Mouse (Mus musculus): ENCODE measurements around the gene Alx3.

DNA sequence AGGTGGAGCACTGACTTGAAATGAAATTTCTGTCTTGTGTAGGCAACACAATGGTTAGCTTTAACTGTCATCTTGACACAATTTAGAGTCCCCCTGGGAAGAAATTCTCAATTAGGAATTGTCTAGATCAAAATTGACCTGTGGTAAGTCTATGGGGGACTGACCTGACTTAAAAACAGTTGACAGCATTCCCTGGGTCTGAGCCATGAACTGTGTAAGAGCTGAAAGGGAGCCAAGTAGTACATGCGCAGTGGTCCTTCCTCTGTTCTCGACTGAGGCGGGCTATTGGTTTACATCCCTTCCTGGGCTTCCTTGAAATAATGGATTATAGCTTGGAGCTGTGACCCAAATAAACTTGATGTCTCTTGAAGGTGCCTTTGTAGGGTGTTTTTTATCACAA lies 52.1 kb downstream of the Alx3 start:
- TF ChIP-seq POLR2A (IDR thresholded peaks at IDR 0.05; ENCODE audit: control insufficient read depth, low read depth, low read length) (no peak), CTCF (IDR thresholded peaks at IDR 0.05; ENCODE audit: control insufficient read depth, insufficient read depth, insufficient replicate concordance, low read depth, low read length) (no peak)
